Mouse (Mus musculus): ENCODE measurements at regions not wholly inside any gene's neighbourhood (a gene's known extent, or its start where the extent isn't known, plus 50 kb on each side); places are given as distances from the start of the nearest gene placed in this dataset.

DNA sequence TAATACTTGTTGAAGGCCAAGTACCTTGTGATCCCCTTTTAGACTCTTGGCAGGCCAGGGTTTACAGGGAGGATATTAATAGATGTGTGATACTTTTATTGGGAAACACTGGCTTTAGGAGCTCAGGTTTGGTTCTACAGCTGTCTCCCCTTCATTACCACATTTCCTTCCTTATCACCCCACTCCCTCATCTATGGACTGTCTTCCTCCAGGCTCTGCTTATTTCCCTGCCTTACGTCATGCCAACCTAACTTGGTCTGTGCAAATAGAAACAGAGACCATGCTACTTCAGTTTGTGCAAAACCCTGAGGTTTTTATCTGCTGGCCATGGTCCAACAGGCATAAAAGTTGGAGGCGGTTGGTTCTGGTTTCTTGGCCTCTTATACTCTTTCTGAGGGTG is 395.7 kb upstream of the Adgrl2 start:
- peak; percentile 88 for ATAC-seq
- Histone ChIP-seq H3K4me1 (replicated peaks) (no peaks in the 10 kb centered on the region), H3K27ac (no peak overlapping the region), H3K9ac (no peak overlapping the region), H3K9me3 (no peaks in the 10 kb centered on the region), H3K27me3 (replicated peaks) (no peaks in the 10 kb centered on the region), H3K4me3 (replicated peaks) (no peak overlapping the region), H3K36me3 (no peaks in the 10 kb centered on the region), H3K4me2 (replicated peaks) (no peak overlapping the region)
- 48% methylated on average over 2 of the region's 2 CpGs for WGBS

GRCm38 (mm10) chr3:149385336-149385735 is 395.0 kb upstream of the Adgrl2 start:
- ATAC-seq = no peak
- Histone ChIP-seq H3K4me2 (replicated peaks) (no peak overlapping the region), H3K9ac (no peak overlapping the region), H3K4me3 (replicated peaks) (no peak overlapping the region), H3K4me1 (replicated peaks) (no peaks in the 10 kb centered on the region), H3K27me3 (replicated peaks) (no peaks in the 10 kb centered on the region), H3K27ac (no peak overlapping the region), H3K9me3 (no peaks in the 10 kb centered on the region), H3K36me3 (no peaks in the 10 kb centered on the region)
- WGBS = 57% methylated on average over 6 of the region's 6 CpGs

GRCm38 (mm10) chr3:149381559-149382245 is 391.3 kb upstream of the Adgrl2 start:
- Histone ChIP-seq H3K9me3 (no peaks in the 10 kb centered on the region), H3K4me3 (replicated peaks) (no peak overlapping the region), H3K4me2 (replicated peaks) (no peak overlapping the region), H3K9ac (no peak overlapping the region), H3K27ac (no peak overlapping the region), H3K4me1 (replicated peaks) (no peaks in the 10 kb centered on the region), H3K27me3 (replicated peaks) (no peaks in the 10 kb centered on the region), H3K36me3 (no peaks in the 10 kb centered on the region)
- ATAC-seq = no peak
- WGBS = 67% methylated on average over 10 of the region's 10 CpGs

DNA sequence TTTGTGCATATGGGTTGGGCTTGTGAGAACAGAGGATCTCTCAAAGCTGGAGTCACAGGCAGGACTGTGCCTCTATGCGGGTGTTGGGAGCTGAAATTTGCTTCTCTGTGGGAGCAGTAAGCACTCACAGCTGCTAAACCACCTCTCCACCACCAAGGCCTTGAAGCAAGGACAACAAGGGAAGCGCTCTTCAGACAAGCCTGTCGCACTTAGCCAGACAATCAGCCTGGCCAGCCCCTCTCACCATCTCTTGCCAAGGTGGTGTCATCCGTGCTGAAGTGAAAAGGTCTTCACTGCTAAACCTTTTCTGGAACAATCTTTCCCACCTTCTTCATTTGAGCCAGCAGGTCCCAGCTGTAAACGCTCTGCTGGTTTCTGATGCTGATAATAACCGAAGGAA is 390.7 kb upstream of the Adgrl2 start:
- ATAC-seq = no peak
- H3K4me3 ChIP-seq (replicated peaks) = no peak overlapping the region
- H3K9ac ChIP-seq = no peak overlapping the region
- no peaks in the 10 kb centered on the region for H3K4me1 ChIP-seq (replicated peaks)
- 75% methylated on average over 6 of the region's 6 CpGs for WGBS
- no peaks in the 10 kb centered on the region for H3K27me3 ChIP-seq (replicated peaks)
- H3K4me2 ChIP-seq (replicated peaks) = no peak overlapping the region
- H3K36me3 ChIP-seq = no peaks in the 10 kb centered on the region
- no peak overlapping the region for H3K27ac ChIP-seq
- H3K9me3 ChIP-seq = no peaks in the 10 kb centered on the region

- Histone ChIP-seq H3K4me1 (replicated peaks) (no peaks in the 10 kb centered on the region), H3K36me3 (no peaks in the 10 kb centered on the region), H3K9me3 (no peaks in the 10 kb centered on the region), H3K27ac (no peak overlapping the region), H3K4me3 (replicated peaks) (no peak overlapping the region), H3K27me3 (replicated peaks) (no peaks in the 10 kb centered on the region), H3K9ac (no peak overlapping the region), H3K4me2 (replicated peaks) (no peak overlapping the region)
- ATAC-seq = no peak
- 74% methylated on average over 15 of the region's 15 CpGs for WGBS
These were observed 389.6 kb upstream of the Adgrl2 start for GRCm38 (mm10) chr3:149379866-149380472.

DNA sequence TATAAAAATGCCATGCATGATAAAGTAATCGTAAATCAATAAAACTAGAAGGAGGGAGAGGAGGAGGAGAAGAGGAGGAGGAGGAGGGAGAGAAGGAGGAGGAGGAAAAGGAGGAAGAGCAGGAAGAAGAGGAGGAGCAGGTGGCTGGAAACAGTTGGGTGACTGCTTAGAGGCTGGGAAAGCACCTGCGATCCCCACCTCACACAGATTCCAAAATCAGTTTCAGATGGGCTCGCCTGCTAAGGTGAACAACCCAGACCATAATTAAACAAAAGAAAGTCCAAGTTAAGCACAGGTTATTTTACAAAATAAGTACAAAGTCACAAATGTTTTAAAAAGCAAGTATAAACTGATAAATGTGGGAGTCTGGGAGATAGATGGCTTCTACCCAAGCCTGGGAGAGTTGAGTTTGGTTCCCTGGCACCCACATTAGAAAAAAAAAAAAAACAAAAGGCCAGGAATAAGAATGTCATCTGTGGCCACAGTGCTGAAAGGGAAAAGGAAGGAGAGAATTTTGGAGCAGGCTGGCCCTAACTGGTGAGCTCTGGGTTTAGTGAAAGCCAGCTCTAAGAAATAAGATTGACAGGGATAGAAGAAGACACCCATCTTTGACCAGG is 389.0 kb upstream of the Adgrl2 start:
- Histone ChIP-seq H3K4me3 (replicated peaks) (no peak overlapping the region), H3K4me1 (replicated peaks) (no peaks in the 10 kb centered on the region), H3K27me3 (replicated peaks) (no peaks in the 10 kb centered on the region), H3K9ac (no peak overlapping the region), H3K27ac (no peak overlapping the region), H3K4me2 (replicated peaks) (no peak overlapping the region), H3K9me3 (no peaks in the 10 kb centered on the region), H3K36me3 (no peaks in the 10 kb centered on the region)
- no peak for ATAC-seq
- WGBS = 77% methylated on average over 3 of the region's 3 CpGs

- no peak for ATAC-seq
- 87% methylated on average over 5 of the region's 5 CpGs for WGBS
- H3K4me3 ChIP-seq (replicated peaks) = no peak overlapping the region
- no peaks in the 10 kb centered on the region for H3K36me3 ChIP-seq
- no peaks in the 10 kb centered on the region for H3K9me3 ChIP-seq
- no peaks in the 10 kb centered on the region for H3K27me3 ChIP-seq (replicated peaks)
- no peak overlapping the region for H3K9ac ChIP-seq
- H3K27ac ChIP-seq = no peak overlapping the region
- no peaks in the 10 kb centered on the region for H3K4me1 ChIP-seq (replicated peaks)
- no peak overlapping the region for H3K4me2 ChIP-seq (replicated peaks)
These were observed 381.1 kb upstream of the Adgrl2 start for GRCm38 (mm10) chr3:149371439-149371838.

DNA sequence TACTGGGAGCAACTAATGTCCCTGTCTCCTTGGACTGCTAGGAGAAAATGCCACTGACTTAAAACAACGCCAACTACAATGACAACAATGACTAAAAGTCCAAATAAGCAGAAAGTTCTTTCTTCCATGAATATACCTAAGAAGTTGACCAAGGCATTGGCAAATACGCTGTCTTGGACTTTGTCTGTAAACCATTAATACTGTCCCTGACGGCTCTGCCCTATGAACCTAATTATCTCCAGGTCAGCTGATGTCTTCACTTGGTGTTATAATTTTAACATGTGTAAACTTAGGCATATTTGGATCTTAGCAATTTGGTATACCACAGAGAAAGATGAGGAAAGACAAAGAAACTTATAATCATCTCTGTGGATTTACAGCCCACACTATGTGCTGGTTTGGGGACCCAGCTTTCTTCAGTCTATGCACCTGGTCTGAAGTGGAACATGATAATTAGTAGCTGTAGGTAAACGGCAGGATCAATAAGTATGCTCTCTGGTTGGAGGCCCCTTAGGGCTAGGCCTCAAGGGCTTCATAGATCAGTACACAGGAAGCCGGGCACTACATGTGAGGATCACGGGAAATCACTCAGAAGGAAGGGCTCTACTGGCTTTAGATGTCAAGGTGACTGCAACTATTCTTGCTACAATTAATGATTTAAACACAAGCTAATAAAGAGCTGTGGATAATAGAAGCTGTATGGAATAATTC is 380.3 kb upstream of the Adgrl2 start:
- Histone ChIP-seq H3K9ac (no peak overlapping the region), H3K27me3 (replicated peaks) (no peaks in the 10 kb centered on the region), H3K27ac (no peak overlapping the region), H3K4me1 (replicated peaks) (no peaks in the 10 kb centered on the region), H3K4me2 (replicated peaks) (no peak overlapping the region), H3K36me3 (no peaks in the 10 kb centered on the region), H3K4me3 (replicated peaks) (no peak overlapping the region), H3K9me3 (no peaks in the 10 kb centered on the region)
- WGBS = 85% methylated on average over 6 of the region's 6 CpGs
- ATAC-seq = 0 out of 2 replicates have a peak, but pooled peaks have one; percentile 65

DNA sequence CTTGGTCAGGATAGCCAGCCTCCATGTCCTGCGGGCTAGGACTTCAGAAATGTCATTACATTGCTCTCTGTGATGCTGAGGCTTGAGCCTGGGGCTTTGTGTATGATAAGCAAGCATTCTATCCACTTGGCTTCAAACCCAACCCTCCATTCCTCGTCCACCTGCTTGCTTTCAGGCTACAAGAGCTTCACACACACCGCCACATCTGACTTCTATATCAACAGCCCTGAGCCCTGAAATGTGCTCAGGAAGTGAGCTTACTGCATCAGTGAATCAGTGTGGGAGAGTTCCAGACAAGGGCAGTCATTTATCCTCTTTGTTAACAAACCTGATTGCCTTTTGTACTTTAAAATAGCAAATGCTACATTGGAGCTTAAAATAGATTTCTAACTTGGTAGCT is 377.5 kb upstream of the Adgrl2 start:
- no peaks in the 10 kb centered on the region for H3K9me3 ChIP-seq
- no peak overlapping the region for H3K4me3 ChIP-seq (replicated peaks)
- H3K27ac ChIP-seq = no peak overlapping the region
- no peaks in the 10 kb centered on the region for H3K27me3 ChIP-seq (replicated peaks)
- H3K4me1 ChIP-seq (replicated peaks) = 0 out of 2 replicates have a peak, but pooled peaks cover 3% of the 10 kb centered on the region
- H3K4me2 ChIP-seq (replicated peaks) = no peak overlapping the region
- no peak for ATAC-seq
- WGBS = 72% methylated on average over 3 of the region's 3 CpGs
- no peak overlapping the region for H3K9ac ChIP-seq
- H3K36me3 ChIP-seq = no peaks in the 10 kb centered on the region

DNA sequence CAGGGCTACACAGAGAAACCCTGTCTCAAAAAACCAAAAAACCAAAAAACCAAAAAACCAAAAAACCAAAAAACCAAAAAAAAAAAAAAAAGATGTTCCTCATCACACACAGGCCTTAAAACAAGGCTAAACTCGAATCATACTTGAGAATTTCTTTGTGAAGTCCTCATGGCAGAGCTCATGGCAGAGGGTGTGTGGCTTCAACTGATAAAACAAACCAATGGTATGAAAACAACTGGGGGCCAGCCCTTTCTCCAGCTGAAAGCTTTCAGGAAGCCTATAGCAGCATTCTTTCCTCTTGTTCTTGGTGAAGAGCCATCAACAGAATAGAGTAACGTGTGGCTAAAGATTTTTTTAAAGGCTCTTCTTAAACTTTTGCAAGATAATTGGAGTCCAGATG is 369.8 kb upstream of the Adgrl2 start:
- Histone ChIP-seq H3K4me3 (replicated peaks) (no peak overlapping the region), H3K9ac (no peak overlapping the region), H3K27me3 (replicated peaks) (no peaks in the 10 kb centered on the region), H3K4me2 (replicated peaks) (no peak overlapping the region), H3K4me1 (replicated peaks) (peaks cover 4% of the 10 kb centered on the region; the same call in 1 of the 2 replicates), H3K9me3 (no peaks in the 10 kb centered on the region), H3K36me3 (no peaks in the 10 kb centered on the region), H3K27ac (no peak overlapping the region)
- ATAC-seq = no peak
- 72% methylated on average over 2 of the region's 2 CpGs for WGBS

DNA sequence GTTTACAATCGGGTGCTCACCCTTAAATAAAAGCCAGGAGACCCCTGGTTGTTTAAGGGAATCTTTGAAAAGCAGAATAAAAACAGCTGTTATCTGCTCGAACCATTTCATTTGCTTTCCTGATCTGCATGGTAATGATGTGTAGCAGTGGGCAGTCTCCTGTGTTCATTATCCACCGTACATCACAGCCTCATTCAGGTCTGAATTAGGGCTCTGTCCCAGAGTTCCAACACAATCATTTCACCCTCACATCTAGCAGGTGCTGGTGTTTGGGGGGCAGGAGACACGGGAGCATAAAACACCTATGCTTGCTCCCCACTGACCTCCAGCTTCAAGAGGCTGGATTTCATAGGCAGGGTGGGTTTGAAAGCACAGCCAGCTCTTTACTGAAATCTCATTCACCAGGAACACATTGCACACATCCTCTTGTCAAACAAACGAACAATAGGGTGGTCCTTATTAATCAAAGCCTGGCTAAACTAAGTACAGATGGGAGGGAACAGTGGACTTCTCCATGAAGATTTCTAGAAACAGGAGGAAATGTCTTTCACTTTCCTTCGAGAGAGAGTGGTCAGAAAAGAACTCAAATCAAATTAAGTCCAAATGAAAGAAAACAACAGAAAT is 368.3 kb upstream of the Adgrl2 start:
- ATAC-seq = peak; percentile 36; the same call in 1 of the 2 replicates
- Histone ChIP-seq H3K4me3 (replicated peaks) (no peak overlapping the region), H3K9me3 (no peaks in the 10 kb centered on the region), H3K27ac (no peak overlapping the region), H3K9ac (no peak overlapping the region), H3K4me1 (replicated peaks) (peaks cover 4% of the 10 kb centered on the region; the same call in 1 of the 2 replicates), H3K4me2 (replicated peaks) (no peak overlapping the region), H3K36me3 (no peaks in the 10 kb centered on the region), H3K27me3 (replicated peaks) (no peaks in the 10 kb centered on the region)
- WGBS = 30% methylated on average over 6 of the region's 6 CpGs

Measured in intestine, embryonic 15.5 days (tissue).